Mouse (Mus musculus): ENCODE data around the gene Sync.

DNA sequence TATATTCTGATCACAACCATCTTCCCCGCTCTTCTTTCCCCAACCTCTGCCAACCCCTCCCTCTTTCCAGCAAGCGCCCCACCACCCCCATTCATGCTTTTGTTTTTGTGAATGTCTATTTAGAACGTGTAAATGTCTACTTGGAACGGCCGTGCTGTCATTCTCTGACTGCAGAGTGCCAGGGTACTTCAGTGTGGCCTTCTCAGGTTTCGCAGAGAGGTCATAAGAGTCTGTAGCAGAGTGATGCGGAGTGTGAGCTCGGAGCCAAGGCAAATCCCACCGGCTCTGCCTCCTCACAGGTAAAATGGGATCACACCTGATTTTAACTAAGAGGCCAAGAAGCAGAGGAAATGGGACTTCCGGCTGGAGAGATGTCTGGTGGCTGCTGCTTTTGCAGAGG lies 11.7 kb downstream of the Sync start:
- TF ChIP-seq CTCF (IDR thresholded peaks at IDR 0.05; ENCODE audit: control insufficient read depth, insufficient read depth, insufficient read length): no peak
- TF ChIP-seq MAX (IDR thresholded peaks at IDR 0.05): no peak
- no peak for TF ChIP-seq MYOG (IDR thresholded peaks at IDR 0.05; ENCODE audit: control insufficient read depth, extremely low read depth, insufficient read length)
- TF ChIP-seq FOSL1 (IDR thresholded peaks at IDR 0.05; ENCODE audit: insufficient read depth, low read length, poor library complexity, severe bottlenecking): no peak
- no peak for TF ChIP-seq USF1 (IDR thresholded peaks at IDR 0.05; ENCODE audit: low read depth)
- TF ChIP-seq CEBPB (IDR thresholded peaks at IDR 0.05; ENCODE audit: low read depth): no peak
